Mouse (Mus musculus): ENCODE measurements around the gene Agk. TPM values are rescaled to one million over a fixed set of nuclear protein-coding genes. Genes with fewer than 3 reads are reported as not detected.

Agk gene
- polyA plus RNA-seq, 1 experiment from 2014 or later = 32.0 TPM

DNA sequence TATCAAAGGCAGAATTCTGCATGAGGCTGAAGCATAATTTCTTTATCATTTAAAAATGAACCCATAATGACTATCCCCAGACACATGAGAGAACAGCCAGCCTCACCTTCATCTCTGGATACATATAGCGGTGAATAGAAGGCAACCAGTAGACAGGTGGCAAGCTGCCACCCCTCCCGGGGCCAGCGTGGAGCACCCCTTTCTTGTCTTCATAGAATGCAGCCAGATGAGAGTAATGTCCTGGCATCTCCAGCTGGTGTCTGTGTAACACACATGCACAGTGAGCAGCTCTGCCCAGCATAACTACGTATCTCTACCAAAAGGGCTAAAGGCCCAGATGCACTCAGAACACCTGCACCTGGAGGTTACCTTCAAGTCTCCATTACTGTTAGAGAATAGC lies 93.4 kb downstream of the Agk start:
- WGBS = 95% methylated on average over 4 of the region's 4 CpGs
- DNase-seq (ENCODE audit: low spot score) = no peak
- Histone ChIP-seq H3K9me3 (replicated peaks; ENCODE audit: low read length) (no peaks in the 10 kb centered on the region), H3K36me3 (ENCODE audit: insufficient read depth, low read length) (no peaks in the 10 kb centered on the region), H3K4me1 (replicated peaks; ENCODE audit: insufficient read depth, low read length) (no peaks in the 10 kb centered on the region), H3K9ac (ENCODE audit: low read depth, low read length) (no peak overlapping the region), H3K4me2 (ENCODE audit: low read length) (no peak overlapping the region), H3K27me3 (ENCODE audit: insufficient read depth, low read length) (no peaks in the 10 kb centered on the region), H3K4me3 (replicated peaks; ENCODE audit: low read depth, low read length) (no peak overlapping the region), H3K27ac (no peak overlapping the region)
- no peak for TF ChIP-seq CTCF (IDR thresholded peaks at IDR 0.05; ENCODE audit: low read depth)
- ATAC-seq (replicated peaks; ENCODE audit: low FRiP score, low read depth) = no peak

DNA sequence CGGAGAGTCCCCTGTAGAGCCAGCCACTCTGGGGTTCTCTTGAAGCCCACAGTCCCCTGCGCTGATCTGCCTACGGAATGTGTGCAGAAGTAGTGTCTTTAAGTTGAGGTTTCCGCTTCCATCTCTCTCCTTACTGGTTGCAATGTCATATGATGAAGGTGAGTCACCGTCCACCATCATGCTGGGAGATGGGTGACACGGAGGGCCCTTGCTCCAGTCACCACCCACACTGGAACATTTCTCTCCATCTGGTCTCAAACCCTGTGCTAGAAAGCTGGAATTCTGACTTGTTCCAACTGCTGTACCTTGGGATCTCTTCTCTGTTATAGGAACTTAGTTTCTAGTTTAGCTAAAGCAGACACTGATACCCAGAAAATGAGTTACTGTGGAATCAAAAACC lies 96.1 kb downstream of the Agk start:
- H3K27me3 ChIP-seq (ENCODE audit: insufficient read depth, low read length) = no peaks in the 10 kb centered on the region
- no peaks in the 10 kb centered on the region for H3K36me3 ChIP-seq (ENCODE audit: insufficient read depth, low read length)
- 94% methylated on average over 6 of the region's 6 CpGs for WGBS

DNA sequence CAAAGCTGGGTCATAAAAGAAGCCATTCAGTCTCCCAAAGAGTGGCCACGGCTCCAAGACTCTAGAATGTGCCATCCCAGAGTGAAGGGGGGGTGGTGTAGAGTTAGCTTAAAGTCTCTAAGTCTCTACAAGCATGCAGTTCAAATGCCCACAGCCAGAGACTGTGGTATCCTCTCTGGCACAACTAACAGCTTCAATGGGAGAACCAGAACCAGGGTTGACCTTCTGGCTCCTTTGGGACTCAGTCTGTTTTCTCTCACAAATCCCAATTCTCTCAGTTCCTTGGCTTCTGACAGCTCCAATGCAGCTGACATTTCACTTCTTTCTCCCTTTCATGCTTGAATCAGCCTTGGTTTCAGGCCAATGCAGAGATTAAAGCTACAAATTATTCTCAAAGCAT lies 98.0 kb downstream of the Agk start:
- WGBS = 70% methylated on average over 1 of the region's 1 CpGs
- no peak overlapping the region for H3K9ac ChIP-seq (ENCODE audit: low read depth, low read length)
- no peaks in the 10 kb centered on the region for H3K4me1 ChIP-seq (replicated peaks; ENCODE audit: insufficient read depth, low read length)
- no peaks in the 10 kb centered on the region for H3K9me3 ChIP-seq (replicated peaks; ENCODE audit: low read length)
- no peak overlapping the region for H3K4me2 ChIP-seq (ENCODE audit: low read length)
- H3K36me3 ChIP-seq (ENCODE audit: insufficient read depth, low read length) = no peaks in the 10 kb centered on the region
- ATAC-seq (replicated peaks; ENCODE audit: low FRiP score, low read depth) (no peak), DNase-seq (ENCODE audit: low spot score) (no peak)
- TF ChIP-seq CTCF (IDR thresholded peaks at IDR 0.05; ENCODE audit: low read depth) = no peak
- no peak overlapping the region for H3K4me3 ChIP-seq (replicated peaks; ENCODE audit: low read depth, low read length)
- H3K27me3 ChIP-seq (ENCODE audit: insufficient read depth, low read length) = no peaks in the 10 kb centered on the region
- H3K27ac ChIP-seq = no peak overlapping the region

More for the DNA sequence above, 96.1 kb downstream of the Agk start:
- Histone ChIP-seq H3K27ac (no peak overlapping the region), H3K4me2 (ENCODE audit: low read length) (no peak overlapping the region), H3K9me3 (replicated peaks; ENCODE audit: low read length) (no peaks in the 10 kb centered on the region), H3K4me3 (replicated peaks; ENCODE audit: low read depth, low read length) (no peak overlapping the region), H3K4me1 (replicated peaks; ENCODE audit: insufficient read depth, low read length) (no peaks in the 10 kb centered on the region), H3K9ac (ENCODE audit: low read depth, low read length) (no peak overlapping the region)
- ATAC-seq (replicated peaks; ENCODE audit: low FRiP score, low read depth) (no peak), DNase-seq (ENCODE audit: low spot score) (no peak)
- TF ChIP-seq CTCF (IDR thresholded peaks at IDR 0.05; ENCODE audit: low read depth) = no peak

DNA sequence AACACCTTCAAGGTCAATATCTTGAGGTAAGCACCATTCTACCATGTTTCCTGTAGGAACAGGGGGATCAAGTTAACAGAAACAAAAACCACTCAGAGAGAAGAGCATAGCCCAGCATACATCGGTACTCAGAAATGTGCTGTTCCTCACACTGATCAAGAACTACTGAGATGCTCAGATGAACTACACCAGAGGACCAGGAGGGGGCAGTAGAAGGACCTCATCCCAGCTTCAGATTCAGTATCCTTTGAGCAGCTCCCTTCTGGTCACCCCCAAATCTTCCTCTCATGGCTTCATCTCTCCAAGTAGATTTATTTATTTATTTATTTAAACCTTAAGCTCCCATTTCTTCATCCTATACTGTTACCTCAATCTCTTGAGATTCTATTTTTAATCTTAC lies 98.8 kb downstream of the Agk start:
- Histone ChIP-seq H3K4me1 (replicated peaks; ENCODE audit: insufficient read depth, low read length) (no peaks in the 10 kb centered on the region), H3K9me3 (replicated peaks; ENCODE audit: low read length) (no peaks in the 10 kb centered on the region), H3K4me2 (ENCODE audit: low read length) (no peak overlapping the region), H3K4me3 (replicated peaks; ENCODE audit: low read depth, low read length) (no peak overlapping the region), H3K36me3 (ENCODE audit: insufficient read depth, low read length) (no peaks in the 10 kb centered on the region), H3K27me3 (ENCODE audit: insufficient read depth, low read length) (no peaks in the 10 kb centered on the region), H3K27ac (no peak overlapping the region), H3K9ac (ENCODE audit: low read depth, low read length) (no peak overlapping the region)
- no peak; the same call in 1 of the 2 replicates for ATAC-seq (replicated peaks; ENCODE audit: low FRiP score, low read depth)
- peak; percentile 75 for TF ChIP-seq CTCF (IDR thresholded peaks at IDR 0.05; ENCODE audit: low read depth)
- peak; percentile 28 for DNase-seq (ENCODE audit: low spot score)
- WGBS = 62% methylated on average over 1 of the region's 1 CpGs

DNA sequence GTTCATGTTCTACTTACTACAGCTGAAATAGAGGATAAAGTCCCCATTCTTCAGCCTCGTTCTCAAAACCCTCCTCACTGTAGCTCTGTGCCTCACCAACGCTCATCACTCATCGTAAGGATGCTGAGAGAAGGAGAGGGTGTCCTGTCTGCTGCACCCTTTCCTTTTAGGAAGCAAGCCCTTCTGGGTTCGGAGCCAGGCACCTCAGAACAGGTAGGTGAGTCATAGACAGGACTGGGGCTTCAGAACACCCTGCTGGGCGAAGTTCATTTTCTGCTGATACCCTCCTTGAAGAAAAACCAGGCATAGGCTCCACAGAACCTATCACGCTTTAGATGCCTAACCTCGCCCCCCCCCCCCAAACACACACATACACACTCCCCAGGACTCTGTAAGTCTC lies 102.5 kb downstream of the Agk start:
- DNase-seq (ENCODE audit: low spot score) (no peak), ATAC-seq (replicated peaks; ENCODE audit: low FRiP score, low read depth) (no peak)
- Histone ChIP-seq H3K4me3 (replicated peaks; ENCODE audit: low read depth, low read length) (no peak overlapping the region), H3K4me1 (replicated peaks; ENCODE audit: insufficient read depth, low read length) (no peaks in the 10 kb centered on the region), H3K4me2 (ENCODE audit: low read length) (no peak overlapping the region), H3K27ac (no peak overlapping the region), H3K36me3 (ENCODE audit: insufficient read depth, low read length) (no peaks in the 10 kb centered on the region), H3K27me3 (ENCODE audit: insufficient read depth, low read length) (no peaks in the 10 kb centered on the region), H3K9ac (ENCODE audit: low read depth, low read length) (no peak overlapping the region), H3K9me3 (replicated peaks; ENCODE audit: low read length) (no peaks in the 10 kb centered on the region)
- WGBS = 85% methylated on average over 7 of the region's 7 CpGs
- TF ChIP-seq CTCF (IDR thresholded peaks at IDR 0.05; ENCODE audit: low read depth) = no peak

DNA sequence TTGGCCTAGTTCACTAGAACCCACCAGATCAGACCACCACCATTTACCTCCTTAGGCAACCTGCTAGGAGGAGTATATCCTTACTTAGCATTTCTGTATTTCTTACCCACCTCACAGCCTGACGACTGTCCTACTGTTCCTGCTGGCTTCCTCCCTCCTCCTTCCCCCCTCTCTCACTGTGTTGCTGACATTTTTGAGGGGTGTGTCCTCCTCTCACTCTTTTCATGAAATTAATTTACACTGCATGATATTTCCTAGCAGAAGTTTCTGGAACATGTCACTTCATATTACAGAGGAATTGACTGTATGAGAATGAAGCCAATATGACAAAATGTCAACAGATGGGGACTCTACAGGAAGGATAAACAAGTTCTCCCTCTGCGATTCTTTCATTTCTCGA lies 103.7 kb downstream of the Agk start:
- Histone ChIP-seq H3K4me1 (replicated peaks; ENCODE audit: insufficient read depth, low read length) (no peaks in the 10 kb centered on the region), H3K27ac (no peak overlapping the region), H3K36me3 (ENCODE audit: insufficient read depth, low read length) (no peaks in the 10 kb centered on the region), H3K9ac (ENCODE audit: low read depth, low read length) (no peak overlapping the region), H3K4me3 (replicated peaks; ENCODE audit: low read depth, low read length) (no peak overlapping the region), H3K27me3 (ENCODE audit: insufficient read depth, low read length) (no peaks in the 10 kb centered on the region), H3K9me3 (replicated peaks; ENCODE audit: low read length) (no peaks in the 10 kb centered on the region), H3K4me2 (ENCODE audit: low read length) (no peak overlapping the region)
- ATAC-seq (replicated peaks; ENCODE audit: low FRiP score, low read depth) (no peak), DNase-seq (ENCODE audit: low spot score) (no peak)
- WGBS = 69% methylated on average over 3 of the region's 3 CpGs
- TF ChIP-seq CTCF (IDR thresholded peaks at IDR 0.05; ENCODE audit: low read depth) = no peak

DNA sequence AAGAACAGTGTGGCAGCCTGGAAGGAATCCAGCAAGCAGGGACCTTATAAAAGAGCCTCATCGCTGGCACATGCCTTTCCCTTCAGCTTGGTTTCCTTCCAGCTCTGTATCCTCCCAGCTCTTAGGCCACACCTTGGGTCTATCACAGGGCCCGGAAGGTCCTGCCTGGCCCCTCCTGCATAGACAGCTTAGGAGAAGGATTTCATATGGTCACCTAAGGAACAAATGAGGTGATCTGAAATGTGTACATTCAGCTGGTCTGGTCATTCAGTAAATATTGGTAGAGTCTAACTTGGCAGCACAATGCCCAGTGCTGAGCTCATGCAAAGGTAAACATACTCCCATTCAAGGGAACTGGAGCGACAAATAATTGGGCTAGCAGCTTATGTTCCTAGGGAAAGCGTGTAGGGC lies 104.6 kb downstream of the Agk start:
- Histone ChIP-seq H3K4me2 (ENCODE audit: low read length) (no peak overlapping the region), H3K4me3 (replicated peaks; ENCODE audit: low read depth, low read length) (no peak overlapping the region), H3K27me3 (ENCODE audit: insufficient read depth, low read length) (no peaks in the 10 kb centered on the region), H3K9me3 (replicated peaks; ENCODE audit: low read length) (no peaks in the 10 kb centered on the region), H3K4me1 (replicated peaks; ENCODE audit: insufficient read depth, low read length) (0 out of 2 replicates have a peak, but pooled peaks cover under 1% of the 10 kb centered on the region), H3K27ac (no peak overlapping the region), H3K36me3 (ENCODE audit: insufficient read depth, low read length) (no peaks in the 10 kb centered on the region), H3K9ac (ENCODE audit: low read depth, low read length) (no peak overlapping the region)
- 65% methylated on average over 4 of the region's 4 CpGs for WGBS
- TF ChIP-seq CTCF (IDR thresholded peaks at IDR 0.05; ENCODE audit: low read depth) = no peak
- ATAC-seq (replicated peaks; ENCODE audit: low FRiP score, low read depth) = 0 out of 2 replicates have a peak, but pooled peaks have one; percentile 27
- no peak for DNase-seq (ENCODE audit: low spot score)
